Mouse (Mus musculus) 3134 (cell line): ENCODE results near the gene Trnau1ap.
"Not testable (repeated sequence)": the region's sequence is repeated elsewhere in the genome, so short reads cannot be mapped to it uniquely, and the experiment has no call there.

Experiments
- DNase-seq: peaks from one replicate; pipeline ENCODE4 v3.0.0-alpha.2; 2011; ENCODE audit warnings: low spot score; ENCODE audit not compliant: insufficient read length; ENCODE audit errors: extremely low read depth

Trnau1ap gene

GRCm38 (mm10) chr4:132345135-132345842 is 16.0 kb upstream of the Trnau1ap start:
- DNase-seq, result peak; percentile 93

GRCm38 (mm10) chr4:132344403-132345134 is 15.2 kb upstream of the Trnau1ap start:
- DNase-seq, result no peak

- DNase-seq, result peak; percentile 78
Measured at GRCm38 (mm10) chr4:132341451-132341850, 12.1 kb upstream of the Trnau1ap start.

- peak; percentile 72 for DNase-seq
Measured at GRCm38 (mm10) chr4:132338943-132339342, 9.6 kb upstream of the Trnau1ap start.

GRCm38 (mm10) chr4:132332880-132333279 is 3.5 kb upstream of the Trnau1ap start:
- DNase-seq, result no peak

- DNase-seq, result no peak
Measured at GRCm38 (mm10) chr4:132331960-132332359, 2.6 kb upstream of the Trnau1ap start.

GRCm38 (mm10) chr4:132329835-132330354 is 557 bp upstream of the Trnau1ap start:
- no peak for DNase-seq

- DNase-seq, result no peak
Measured at GRCm38 (mm10) chr4:132328391-132328982, 851 bp downstream of the Trnau1ap start.

- no peak for DNase-seq
Measured at GRCm38 (mm10) chr4:132326481-132326880, 2.9 kb downstream of the Trnau1ap start.

- DNase-seq, result no peak
Measured at GRCm38 (mm10) chr4:132315711-132316110, 13.6 kb downstream of the Trnau1ap start.

- no peak for DNase-seq
Measured at GRCm38 (mm10) chr4:132312627-132313026, 16.7 kb downstream of the Trnau1ap start.

GRCm38 (mm10) chr4:132311801-132312200 is 17.5 kb downstream of the Trnau1ap start:
- DNase-seq, result no peak

- DNase-seq, result no peak
Measured at GRCm38 (mm10) chr4:132311209-132311608, 18.1 kb downstream of the Trnau1ap start.

GRCm38 (mm10) chr4:132309849-132310472 is 19.4 kb downstream of the Trnau1ap start:
- DNase-seq, result peak; percentile 50

GRCm38 (mm10) chr4:132309140-132309848 is 20.0 kb downstream of the Trnau1ap start:
- DNase-seq, result no peak

GRCm38 (mm10) chr4:132308437-132309139 is 20.8 kb downstream of the Trnau1ap start:
- DNase-seq, result peak; percentile 82

GRCm38 (mm10) chr4:132306004-132306403 is 23.3 kb downstream of the Trnau1ap start:
- no peak for DNase-seq

- no peak for DNase-seq
Measured at GRCm38 (mm10) chr4:132305276-132305675, 24.1 kb downstream of the Trnau1ap start.

- not testable (repeated sequence) for DNase-seq
Measured at GRCm38 (mm10) chr4:132303484-132303883, 25.9 kb downstream of the Trnau1ap start.
